Mouse (Mus musculus) bone marrow macrophage, adult 2 months (primary cell): ENCODE data around the gene Greb1.

Experiments
- CTCF ChIP-seq: IDR thresholded peaks from 2 replicates; pipeline ENCODE4 v1.5.1; 2012; ENCODE audit warnings: low read depth, mild to moderate bottlenecking, low read length, moderate library complexity
- POLR2A ChIP-seq: IDR thresholded peaks from 2 replicates; pipeline ENCODE4 v1.6.1; 2012; ENCODE audit warnings: mild to moderate bottlenecking, low read depth, low read length, borderline replicate concordance

GRCm38 (mm10) chr12:16789756-16790155 is 10.9 kb downstream of the Greb1 start:
- no peak for TF ChIP-seq CTCF
- TF ChIP-seq POLR2A, result no peak
